Mouse (Mus musculus) skeletal muscle tissue, adult 2 months (tissue): ENCODE results near the gene Gm42906.

ENCODE experiments used
- DNase-seq: peaks from one replicate; pipeline ENCODE4 v3.0.0-alpha.2; 2012; ENCODE audit warnings: low read depth, low spot score

Gm42906 gene

GRCm38 (mm10) chr5:151189321-151189720 lies 238.6 kb downstream of the Gm42906 start:
- DNase-seq = no peak

GRCm38 (mm10) chr5:151188659-151189058 lies 239.3 kb downstream of the Gm42906 start:
- no peak for DNase-seq

- no peak for DNase-seq
Measured at GRCm38 (mm10) chr5:151187336-151187735, 240.6 kb downstream of the Gm42906 start.

DNA sequence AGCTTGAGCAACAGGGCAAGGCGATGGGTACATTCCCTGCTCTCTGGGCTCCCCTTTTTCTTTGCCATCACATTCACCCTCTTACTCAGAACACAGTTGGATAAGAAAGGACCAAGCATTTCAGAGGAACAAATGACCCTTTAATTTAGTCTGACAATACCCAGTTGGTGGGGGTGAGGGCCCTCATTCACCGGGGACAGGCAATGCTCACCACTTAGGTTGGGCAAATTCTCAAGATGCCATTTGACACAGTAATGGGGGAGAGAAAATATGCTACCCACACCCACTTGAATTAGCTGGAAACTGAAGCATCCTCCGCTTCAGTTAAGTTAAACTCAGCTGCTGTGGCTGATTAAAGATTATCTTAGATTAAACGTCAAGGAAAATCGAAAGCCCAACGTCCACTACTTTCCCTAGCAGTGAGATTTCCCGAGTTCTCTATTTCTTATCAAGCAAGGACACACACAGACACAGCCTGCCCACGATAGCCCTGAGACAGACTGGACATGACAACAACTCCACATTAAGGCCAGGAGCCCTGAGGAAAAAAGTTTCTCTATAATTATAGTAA lies 242.6 kb downstream of the Gm42906 start:
- DNase-seq = no peak

GRCm38 (mm10) chr5:151183656-151184240 lies 244.2 kb downstream of the Gm42906 start:
- peak; percentile 35 for DNase-seq

DNA sequence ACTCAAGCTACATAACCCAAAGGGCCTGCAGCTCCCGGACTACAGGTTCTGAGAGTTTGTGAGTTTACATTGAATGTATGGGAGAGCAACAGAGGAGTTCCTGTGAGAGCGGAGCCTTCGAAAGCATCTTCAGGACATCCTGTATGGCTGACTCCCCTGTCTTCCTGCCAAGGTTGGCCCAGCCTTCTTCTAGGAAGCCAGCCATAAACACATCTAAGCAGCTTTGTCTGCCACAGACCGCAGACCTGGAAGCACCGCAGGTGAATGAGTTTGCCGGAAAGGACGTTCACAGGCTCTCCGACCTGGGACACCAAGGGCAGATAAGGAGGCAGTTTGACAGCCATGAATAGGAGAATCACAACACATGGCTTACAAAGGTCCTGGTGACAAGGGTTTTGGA lies 246.7 kb downstream of the Gm42906 start:
- no peak for DNase-seq

DNA sequence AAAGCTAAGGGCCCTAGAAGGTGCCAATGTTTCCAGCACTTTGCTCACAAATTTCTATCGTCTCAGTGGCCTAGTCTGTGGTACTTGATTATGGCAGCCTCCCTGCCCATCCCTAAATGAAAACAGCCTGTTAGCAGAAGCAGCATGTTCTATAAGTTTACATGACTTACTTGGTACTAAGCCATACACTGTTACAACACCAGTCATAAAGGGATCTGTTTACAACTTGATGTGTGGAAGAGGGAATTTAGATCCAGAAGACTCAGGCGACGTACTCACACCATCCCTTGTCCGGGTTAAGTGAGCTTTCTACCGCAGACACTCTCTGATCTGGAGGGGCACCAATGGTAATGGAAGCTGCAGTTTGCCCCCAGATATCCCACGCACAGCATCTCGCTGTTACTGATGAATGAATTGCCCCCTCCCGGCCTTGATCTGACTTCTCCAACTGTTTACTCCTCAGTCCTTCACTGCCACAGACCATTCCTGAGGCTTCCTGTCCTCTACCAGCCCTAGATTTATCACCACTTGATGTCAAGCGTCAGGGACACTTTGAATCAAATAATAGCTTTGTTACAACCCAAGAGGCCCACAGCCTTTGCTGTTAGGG lies 247.7 kb downstream of the Gm42906 start:
- no peak for DNase-seq

GRCm38 (mm10) chr5:151177171-151177570 lies 250.8 kb downstream of the Gm42906 start:
- DNase-seq = no peak

GRCm38 (mm10) chr5:151175897-151176313 lies 252.1 kb downstream of the Gm42906 start:
- DNase-seq = no peak

GRCm38 (mm10) chr5:151174485-151175460 lies 253.2 kb downstream of the Gm42906 start:
- no peak for DNase-seq

GRCm38 (mm10) chr5:151173774-151174173 lies 254.2 kb downstream of the Gm42906 start:
- no peak for DNase-seq

DNA sequence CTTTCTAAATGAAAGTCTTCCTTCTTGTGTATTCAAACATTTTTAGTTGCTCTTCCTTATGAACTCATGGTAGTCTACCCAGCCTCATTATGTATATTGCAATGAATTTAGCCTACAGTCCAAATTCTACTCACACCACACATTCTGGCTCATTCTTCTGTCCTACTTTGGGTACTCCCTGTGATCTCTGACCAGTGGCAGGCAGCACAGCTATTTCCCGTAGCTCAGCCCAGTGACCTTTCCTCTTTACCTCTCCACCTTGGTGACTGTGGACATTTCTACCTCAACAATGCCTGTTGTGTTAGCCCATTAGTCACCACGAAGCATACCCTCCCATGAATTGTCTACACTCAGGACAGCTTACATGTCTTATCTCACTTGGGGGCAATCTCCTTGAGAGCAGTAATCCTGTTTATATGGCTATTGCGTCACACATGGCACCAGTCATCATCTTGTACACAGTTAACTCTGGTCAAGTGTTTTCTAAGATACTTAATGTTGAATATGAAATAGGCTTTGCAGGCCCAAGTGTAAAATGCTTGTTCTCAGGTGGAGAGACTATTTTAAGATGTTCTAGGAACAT lies 257.7 kb downstream of the Gm42906 start:
- no peak for DNase-seq

GRCm38 (mm10) chr5:151168191-151168590 lies 259.8 kb downstream of the Gm42906 start:
- no peak for DNase-seq

DNA sequence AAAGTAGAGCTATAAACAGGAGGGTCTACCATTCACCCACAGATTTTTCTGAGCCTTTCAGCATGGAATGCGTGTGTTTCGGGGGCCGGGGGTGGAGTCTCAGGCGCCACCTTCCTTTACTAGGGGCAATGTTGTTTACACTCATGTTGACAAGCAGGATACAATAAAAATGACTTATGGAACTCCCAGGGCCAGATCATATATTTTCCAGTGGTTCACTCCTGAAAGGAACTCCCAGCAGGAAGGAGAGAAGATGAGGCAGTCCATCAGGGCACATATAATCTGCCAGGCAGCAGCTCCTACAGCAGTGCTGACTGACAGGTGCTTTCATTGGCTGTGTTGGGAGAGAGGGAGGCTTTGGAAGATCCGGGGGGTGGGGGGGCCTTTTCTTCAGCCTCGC lies 260.3 kb downstream of the Gm42906 start:
- DNase-seq = no peak

GRCm38 (mm10) chr5:151166266-151166665 lies 261.7 kb downstream of the Gm42906 start:
- no peak for DNase-seq

DNA sequence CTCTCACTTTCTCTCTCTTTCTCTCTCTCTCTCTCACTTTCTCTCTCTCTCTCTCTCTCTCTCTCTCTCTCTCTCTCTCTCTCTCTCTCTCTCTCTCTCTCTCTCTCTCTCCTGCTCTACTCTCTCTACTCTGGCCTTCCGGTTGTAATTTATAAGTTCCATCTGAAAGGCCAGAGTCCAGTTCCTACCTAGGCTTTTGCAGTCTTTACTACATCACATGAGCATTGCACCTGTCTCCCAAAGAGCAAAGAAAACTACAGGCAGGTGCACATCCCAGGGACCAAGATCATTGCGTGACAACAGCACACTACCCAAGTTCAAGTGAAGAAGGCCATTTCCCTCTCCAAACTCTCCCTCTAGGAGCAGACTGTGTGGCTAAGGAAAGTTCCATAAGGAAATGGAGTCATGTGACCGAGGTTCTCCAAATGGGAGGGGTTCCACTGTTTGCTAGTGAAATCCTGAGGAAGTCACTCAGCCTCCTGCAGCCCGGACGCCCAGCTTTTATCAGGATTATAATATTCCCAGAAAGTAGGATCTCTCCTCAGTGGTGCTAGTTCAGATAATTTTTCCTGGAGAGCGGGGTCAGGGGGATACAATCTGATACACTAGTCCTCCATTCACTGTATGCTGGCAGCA lies 262.5 kb downstream of the Gm42906 start:
- no peak for DNase-seq

DNA sequence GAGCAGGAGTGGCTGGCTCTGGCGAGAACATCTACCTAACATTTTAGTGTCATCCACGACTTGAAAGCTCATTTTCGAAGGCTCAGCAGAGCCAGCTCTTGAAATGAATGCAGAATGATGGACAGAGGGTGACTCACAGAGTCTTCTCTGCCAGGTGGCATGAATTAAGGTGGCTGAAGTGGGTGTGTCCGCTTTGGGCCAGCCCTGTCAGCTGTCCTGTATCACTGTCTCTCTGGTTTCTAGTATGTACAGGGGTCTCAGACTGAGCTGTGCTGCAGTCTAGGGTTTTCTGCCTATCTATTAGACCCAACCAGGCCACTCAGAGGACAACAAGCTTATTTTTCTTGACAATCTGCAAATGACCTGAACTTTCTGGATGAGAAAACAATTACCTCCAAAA lies 263.1 kb downstream of the Gm42906 start:
- DNase-seq = no peak

GRCm38 (mm10) chr5:151162642-151163041 lies 265.3 kb downstream of the Gm42906 start:
- DNase-seq = no peak

GRCm38 (mm10) chr5:151155247-151155646 lies 272.7 kb downstream of the Gm42906 start:
- DNase-seq = no peak

DNA sequence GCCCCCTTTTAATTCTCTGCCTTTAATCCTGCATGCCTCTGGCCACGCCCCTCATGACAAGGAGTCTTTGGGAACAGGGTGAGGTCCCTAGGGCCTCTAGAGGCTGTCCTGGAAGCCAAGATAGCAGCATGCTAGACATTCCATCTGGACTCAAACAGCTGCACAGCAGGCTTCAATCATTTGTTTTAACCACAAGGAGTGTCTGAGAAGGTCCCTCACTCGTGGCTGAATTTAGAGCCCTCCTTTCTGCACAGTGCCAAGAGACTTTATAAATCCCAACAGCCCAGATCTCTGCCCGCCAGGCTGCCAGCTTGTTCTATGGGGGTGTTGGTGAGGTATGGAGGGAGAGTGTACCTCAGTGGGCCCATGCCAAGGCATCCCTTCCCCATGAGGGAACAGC lies 273.2 kb downstream of the Gm42906 start:
- peak; percentile 38 for DNase-seq

GRCm38 (mm10) chr5:151154030-151154429 lies 273.9 kb downstream of the Gm42906 start:
- no peak for DNase-seq
